In genomic region chr17:48437421-48437911, GRCm38 (mm10) we compare ENCODE assay signal across 9 mouse cellular contexts. TPM values are rescaled to one million over a fixed set of nuclear protein-coding genes. Genes with fewer than 3 reads are reported as not detected.
DNase-seq lines count a peak whose midpoint lies in the region; ATAC-seq and TF ChIP-seq lines count a peak whose summit lies in the region.
"Had no signal": no experiment of that assay in that cellular context is flagged by ENCODE, and none has a peak within 500 bp of the region (broad histone marks: within the 10 kb centered on the region; RNA-seq: fewer than 3 reads in every experiment).

No protein-coding gene starts in this region.

- DNase-seq in midbrain, embryonic 10.5 days (ENCODE audit: low spot score) = peak; percentile 34
- DNase-seq in heart, embryonic 10.5 days (ENCODE audit: low spot score) = peak; percentile 94
- peak; percentile 68 for DNase-seq in limb, embryonic 11.5 days (ENCODE audit: low spot score)
- DNase-seq in stomach, postnatal 0 days (ENCODE audit: low spot score) = peak; percentile 56
- no peak for DNase-seq in adrenal gland, adult 8-10 months
- no peak for DNase-seq in thymus, adult 18-20 months

- H3K36me3 ChIP-seq in midbrain, embryonic 10.5 days = no peaks in the 10 kb centered on the region
- no peaks in the 10 kb centered on the region for H3K36me3 ChIP-seq in midbrain, embryonic 16.5 days (ENCODE audit: control insufficient read depth, insufficient read depth, low read length)
- no peaks in the 10 kb centered on the region for H3K36me3 ChIP-seq in heart, embryonic 10.5 days
- no peaks in the 10 kb centered on the region for H3K36me3 ChIP-seq in limb, embryonic 11.5 days (ENCODE audit: control insufficient read depth, insufficient read depth, low read length)
- no peaks in the 10 kb centered on the region for H3K36me3 ChIP-seq in stomach, postnatal 0 days (ENCODE audit: control insufficient read depth, insufficient read depth, low read length)
- H3K36me3 ChIP-seq: G1E had no signal

- peak overlapping the region; percentile 75 for H3K27ac ChIP-seq in midbrain, embryonic 10.5 days (replicated peaks)
- H3K27ac ChIP-seq in midbrain, embryonic 16.5 days (ENCODE audit: low read length) = no peak overlapping the region
- peak overlapping the region; percentile 91 for H3K27ac ChIP-seq in heart, embryonic 10.5 days
- H3K27ac ChIP-seq in limb, embryonic 11.5 days (replicated peaks; ENCODE audit: low read depth, low read length) = peak overlapping the region; percentile 66
- peak overlapping the region; percentile 53 for H3K27ac ChIP-seq in stomach, postnatal 0 days (replicated peaks)

- H3K4me2 ChIP-seq in midbrain, embryonic 16.5 days (ENCODE audit: low read length) = no peak overlapping the region
- H3K4me2 ChIP-seq in limb, embryonic 11.5 days (ENCODE audit: low read depth, severe bottlenecking) = no peak overlapping the region
- H3K4me2 ChIP-seq in stomach, postnatal 0 days (replicated peaks; ENCODE audit: low read depth) = no peak overlapping the region

- ATAC-seq in midbrain, embryonic 16.5 days = no peak; the same call in 1 of the 2 replicates
- ATAC-seq in limb, embryonic 11.5 days (ENCODE audit: insufficient number of reproducible peaks, low FRiP score, low TSS enrichment, low read depth) = peak; percentile 85
- ATAC-seq in stomach, postnatal 0 days (ENCODE audit: low FRiP score, low TSS enrichment) = peak; percentile 25; the same call in 1 of the 2 replicates
- no peak for ATAC-seq in erythroid progenitor cell, adult 5-6 weeks (replicated peaks; ENCODE audit: low FRiP score, poor library complexity, severe bottlenecking)

- H3K9me3 ChIP-seq in midbrain, embryonic 10.5 days (replicated peaks) = no peaks in the 10 kb centered on the region
- H3K9me3 ChIP-seq in midbrain, embryonic 16.5 days (replicated peaks; ENCODE audit: control insufficient read depth, low read length, poor library complexity, severe bottlenecking) = no peaks in the 10 kb centered on the region
- H3K9me3 ChIP-seq in heart, embryonic 10.5 days = no peaks in the 10 kb centered on the region
- no peaks in the 10 kb centered on the region for H3K9me3 ChIP-seq in limb, embryonic 11.5 days (ENCODE audit: control insufficient read depth, low read length)
- H3K9me3 ChIP-seq in stomach, postnatal 0 days (ENCODE audit: control insufficient read depth, low read length) = no peaks in the 10 kb centered on the region
- H3K9me3 ChIP-seq: G1E had no signal

- no peak for TF ChIP-seq EP300 in stomach, postnatal 0 days (optimal IDR thresholded peaks at IDR 0.05)

- no peaks in the 10 kb centered on the region for H3K27me3 ChIP-seq in midbrain, embryonic 10.5 days (ENCODE audit: low read depth, poor library complexity, severe bottlenecking)
- no peaks in the 10 kb centered on the region for H3K27me3 ChIP-seq in midbrain, embryonic 16.5 days (ENCODE audit: control insufficient read depth, insufficient read depth, low read depth, low read length)
- no peaks in the 10 kb centered on the region for H3K27me3 ChIP-seq in heart, embryonic 10.5 days (ENCODE audit: insufficient read depth, poor library complexity, severe bottlenecking)
- no peaks in the 10 kb centered on the region for H3K27me3 ChIP-seq in limb, embryonic 11.5 days (ENCODE audit: control insufficient read depth, insufficient read depth, low read length)
- H3K27me3 ChIP-seq in stomach, postnatal 0 days (ENCODE audit: control insufficient read depth, insufficient read depth, low read length) = no peaks in the 10 kb centered on the region

- H3K4me3 ChIP-seq in midbrain, embryonic 10.5 days = no peak overlapping the region
- H3K4me3 ChIP-seq in midbrain, embryonic 16.5 days (ENCODE audit: low read depth, low read length) = no peak overlapping the region
- 0 out of 2 replicates have a peak overlapping the region, but pooled peaks have one; percentile 7 for H3K4me3 ChIP-seq in heart, embryonic 10.5 days
- no peak overlapping the region for H3K4me3 ChIP-seq in limb, embryonic 11.5 days (ENCODE audit: low read depth, low read length)
- H3K4me3 ChIP-seq in stomach, postnatal 0 days (ENCODE audit: low read depth, low read length) = no peak overlapping the region

- H3K9ac ChIP-seq in midbrain, embryonic 16.5 days (ENCODE audit: low read depth, low read length) = no peak overlapping the region
- H3K9ac ChIP-seq in limb, embryonic 11.5 days (ENCODE audit: low read length) = peak overlapping the region; percentile 12; the same call in 1 of the 2 replicates
- H3K9ac ChIP-seq in stomach, postnatal 0 days (ENCODE audit: low read length) = no peak overlapping the region

- peaks cover 17% of the 10 kb centered on the region for H3K4me1 ChIP-seq in midbrain, embryonic 10.5 days
- H3K4me1 ChIP-seq in midbrain, embryonic 16.5 days (ENCODE audit: control insufficient read depth, insufficient read depth, low read length) = no peaks in the 10 kb centered on the region
- peaks cover 56% of the 10 kb centered on the region for H3K4me1 ChIP-seq in heart, embryonic 10.5 days
- H3K4me1 ChIP-seq in limb, embryonic 11.5 days (ENCODE audit: control insufficient read depth, insufficient read depth, low read length) = peaks cover 8% of the 10 kb centered on the region
- no peaks in the 10 kb centered on the region for H3K4me1 ChIP-seq in stomach, postnatal 0 days (replicated peaks; ENCODE audit: control insufficient read depth, insufficient read depth)

- WGBS in midbrain, embryonic 10.5 days = 45% methylated on average over 7 of the region's 7 CpGs
- 40% methylated on average over 7 of the region's 7 CpGs for WGBS in midbrain, embryonic 16.5 days
- WGBS in heart, embryonic 10.5 days = 13% methylated on average over 7 of the region's 7 CpGs
- 30% methylated on average over 7 of the region's 7 CpGs for WGBS in limb, embryonic 11.5 days
- WGBS in stomach, postnatal 0 days = 27% methylated on average over 7 of the region's 7 CpGs

- TF ChIP-seq CTCF in stomach, postnatal 0 days (IDR thresholded peaks at IDR 0.05; ENCODE audit: low read depth) = peak; percentile 61

RNA-seq across cellular contexts. Expression of gene Apobec2, which starts 4.7 kb away (rescaled TPM):
- polyA plus RNA-seq in midbrain, embryonic 10.5 days (2016; fragmentation: Nextera tagmentation; extraction: Ambion mirVana) = 1.1 and 1.3 TPM in 2 replicates
- polyA plus RNA-seq in midbrain, embryonic 16.5 days (2015; fragmentation: Nextera tagmentation; extraction: Ambion mirVana) = 0.43 and 0.58 TPM in 2 replicates
- polyA plus RNA-seq in heart, embryonic 10.5 days (2016; fragmentation: Nextera tagmentation; extraction: Ambion mirVana) = 142 and 213 TPM in 2 replicates
- polyA plus RNA-seq in limb, embryonic 11.5 days (2014; fragmentation: Nextera tagmentation; extraction: Ambion mirVana) = 1.5 and 2.2 TPM in 2 replicates
- polyA plus RNA-seq in stomach, postnatal 0 days (2015; fragmentation: Nextera tagmentation; extraction: Ambion mirVana) = 7.2 and 7.6 TPM in 2 replicates
- total RNA-seq in adrenal gland, adult 8-10 months (2022) = 1 to 10 TPM in 3 of 4 experiments, under 1 TPM in 1; 0.98 to 2.5 (median 2.0) TPM
- total RNA-seq in erythroid progenitor cell, adult 5-6 weeks (2015; ENCODE audit: low replicate concordance) = not detected in 2 replicates
- not detected in 2 replicates for total RNA-seq in erythroid progenitor cell, adult 5-6 weeks (2017; ENCODE audit: low replicate concordance)
- polyA plus RNA-seq: G1E had no signal

RNA-seq across cellular contexts. Expression of gene Tspo2, which starts 13.9 kb away (rescaled TPM):
- polyA plus RNA-seq in midbrain, embryonic 10.5 days (2016; fragmentation: Nextera tagmentation; extraction: Ambion mirVana) = 0.43 TPM in 1 of 2 replicates, not detected in the other
- 1.8 and 1.9 TPM in 2 replicates for polyA plus RNA-seq in midbrain, embryonic 16.5 days (2015; fragmentation: Nextera tagmentation; extraction: Ambion mirVana)
- polyA plus RNA-seq in heart, embryonic 10.5 days (2016; fragmentation: Nextera tagmentation; extraction: Ambion mirVana) = 0.43 and 0.67 TPM in 2 replicates
- polyA plus RNA-seq in limb, embryonic 11.5 days (2014; fragmentation: Nextera tagmentation; extraction: Ambion mirVana) = 0.50 and 0.63 TPM in 2 replicates
- 0.41 and 0.51 TPM in 2 replicates for polyA plus RNA-seq in stomach, postnatal 0 days (2015; fragmentation: Nextera tagmentation; extraction: Ambion mirVana)
- under 1 TPM in 1 of 4 experiments, not detected in 3; 0.89 TPM for total RNA-seq in adrenal gland, adult 8-10 months (2022)
- 464 and 482 TPM in 2 replicates for total RNA-seq in erythroid progenitor cell, adult 5-6 weeks (2015; ENCODE audit: low replicate concordance)
- total RNA-seq in erythroid progenitor cell, adult 5-6 weeks (2017; ENCODE audit: low replicate concordance) = 322 and 537 TPM in 2 replicates

RNA-seq across cellular contexts. Expression of gene Unc5cl, which starts 17.2 kb away (rescaled TPM):
- polyA plus RNA-seq in midbrain, embryonic 10.5 days (2016; fragmentation: Nextera tagmentation; extraction: Ambion mirVana) = 0.21 TPM in 1 of 2 replicates, not detected in the other
- 0.21 TPM in 1 of 2 replicates, not detected in the other for polyA plus RNA-seq in midbrain, embryonic 16.5 days (2015; fragmentation: Nextera tagmentation; extraction: Ambion mirVana)
- polyA plus RNA-seq in heart, embryonic 10.5 days (2016; fragmentation: Nextera tagmentation; extraction: Ambion mirVana) = 0.20 and 0.26 TPM in 2 replicates
- polyA plus RNA-seq in limb, embryonic 11.5 days (2014; fragmentation: Nextera tagmentation; extraction: Ambion mirVana) = 0.13 and 0.33 TPM in 2 replicates
- polyA plus RNA-seq in stomach, postnatal 0 days (2015; fragmentation: Nextera tagmentation; extraction: Ambion mirVana) = 3.3 and 3.5 TPM in 2 replicates
- total RNA-seq in adrenal gland, adult 8-10 months (2022) = not detected
- total RNA-seq in erythroid progenitor cell, adult 5-6 weeks (2015; ENCODE audit: low replicate concordance) = 13.4 and 20.5 TPM in 2 replicates
- 13.2 and 24.1 TPM in 2 replicates for total RNA-seq in erythroid progenitor cell, adult 5-6 weeks (2017; ENCODE audit: low replicate concordance)

RNA-seq across cellular contexts. Expression of gene Oard1, which starts 27.7 kb away (rescaled TPM):
- polyA plus RNA-seq in midbrain, embryonic 10.5 days (2016; fragmentation: Nextera tagmentation; extraction: Ambion mirVana) = 102 and 113 TPM in 2 replicates
- polyA plus RNA-seq in midbrain, embryonic 16.5 days (2015; fragmentation: Nextera tagmentation; extraction: Ambion mirVana) = 32.7 and 36.4 TPM in 2 replicates
- polyA plus RNA-seq in heart, embryonic 10.5 days (2016; fragmentation: Nextera tagmentation; extraction: Ambion mirVana) = 56.7 and 78.1 TPM in 2 replicates
- 71.6 and 75.0 TPM in 2 replicates for polyA plus RNA-seq in limb, embryonic 11.5 days (2014; fragmentation: Nextera tagmentation; extraction: Ambion mirVana)
- polyA plus RNA-seq in stomach, postnatal 0 days (2015; fragmentation: Nextera tagmentation; extraction: Ambion mirVana) = 42.3 and 43.8 TPM in 2 replicates
- 10 to 100 TPM; 21.6 to 27.2 (median 25.7) TPM for total RNA-seq in adrenal gland, adult 8-10 months (2022)
- 42.9 and 62.9 TPM in 2 replicates for total RNA-seq in erythroid progenitor cell, adult 5-6 weeks (2015; ENCODE audit: low replicate concordance)
- total RNA-seq in erythroid progenitor cell, adult 5-6 weeks (2017; ENCODE audit: low replicate concordance) = 81.9 and 87.0 TPM in 2 replicates

RNA-seq across cellular contexts. Expression of gene Nfya, which starts 27.8 kb away (rescaled TPM):
- polyA plus RNA-seq in midbrain, embryonic 10.5 days (2016; fragmentation: Nextera tagmentation; extraction: Ambion mirVana) = 15.8 and 16.3 TPM in 2 replicates
- 10.7 and 11.1 TPM in 2 replicates for polyA plus RNA-seq in midbrain, embryonic 16.5 days (2015; fragmentation: Nextera tagmentation; extraction: Ambion mirVana)
- 13.7 and 17.3 TPM in 2 replicates for polyA plus RNA-seq in heart, embryonic 10.5 days (2016; fragmentation: Nextera tagmentation; extraction: Ambion mirVana)
- polyA plus RNA-seq in limb, embryonic 11.5 days (2014; fragmentation: Nextera tagmentation; extraction: Ambion mirVana) = 30.5 and 31.2 TPM in 2 replicates
- polyA plus RNA-seq in stomach, postnatal 0 days (2015; fragmentation: Nextera tagmentation; extraction: Ambion mirVana) = 3.0 and 3.5 TPM in 2 replicates
- 10 to 100 TPM; 33.2 to 45.6 (median 40.9) TPM for total RNA-seq in adrenal gland, adult 8-10 months (2022)
- 133 and 142 TPM in 2 replicates for total RNA-seq in erythroid progenitor cell, adult 5-6 weeks (2015; ENCODE audit: low replicate concordance)
- 69.3 and 110 TPM in 2 replicates for total RNA-seq in erythroid progenitor cell, adult 5-6 weeks (2017; ENCODE audit: low replicate concordance)

Comparison
In these comparisons a context has a peak if more than half of its experiments do, and no peak if none do; other contexts are left out.
1. DNase-seq: peak in midbrain, embryonic 10.5 days (single experiment), heart, embryonic 10.5 days (single experiment), limb, embryonic 11.5 days (single experiment) and stomach, postnatal 0 days (single experiment); none in adrenal gland, adult 8-10 months (single experiment) and thymus, adult 18-20 months (0 of 2).
2. ATAC-seq: peak in limb, embryonic 11.5 days (single experiment) and stomach, postnatal 0 days (single experiment); none in midbrain, embryonic 16.5 days (single experiment) and erythroid progenitor cell, adult 5-6 weeks (single experiment).
3. RNA of gene Apobec2, which starts 4.7 kb away (polyA plus RNA-seq): 142 to 213 TPM in heart, embryonic 10.5 days; 7.2 to 7.6 TPM in stomach, postnatal 0 days, 1.5 to 2.2 TPM in limb, embryonic 11.5 days, 1.1 to 1.3 TPM in midbrain, embryonic 10.5 days and 0.43 to 0.58 TPM in midbrain, embryonic 16.5 days; every median in the first group is over 10 times any median in the second.